Mouse (Mus musculus) cerebellum, adult 2 months (tissue): ENCODE data around the gene Rarb. TPM values are rescaled to one million over a fixed set of nuclear protein-coding genes. Genes with fewer than 3 reads are reported as not detected.

Source experiments
- DNase-seq, 2 experiments: peaks; one replicate each; pipeline ENCODE4 v3.0.0; 2021
- H3K27ac ChIP-seq: fragments of 200-500 bp; 2 replicates; pipeline ENCODE4 v1.5.1; 2012; ENCODE audit warnings: low read length, control low read depth, inconsistent platforms; ENCODE audit not compliant: insufficient read depth
- H3K27me3 ChIP-seq: fragments of 200-500 bp; 2 replicates; pipeline ENCODE4 v1.6.1; 2012; ENCODE audit warnings: inconsistent platforms, mild to moderate bottlenecking, low read length, moderate library complexity; ENCODE audit not compliant: control insufficient read depth, insufficient read depth
- H3K4me1 ChIP-seq: fragments of 200-500 bp; 2 replicates; pipeline ENCODE4 v1.6.1; 2011; ENCODE audit warnings: low read length; ENCODE audit not compliant: control insufficient read depth, insufficient read depth
- H3K4me3 ChIP-seq: fragments of 200-500 bp; replicated peaks from 2 replicates; pipeline ENCODE3; 2011; ENCODE audit warnings: mild to moderate bottlenecking, low read depth, low read length, control low read depth; ENCODE audit not compliant: insufficient read depth
- CTCF ChIP-seq: fragments of 200-500 bp; IDR thresholded peaks from 2 replicates; pipeline ENCODE4 v1.5.1; 2011; ENCODE audit warnings: low read depth, mild to moderate bottlenecking, control low read depth, low read length, moderate library complexity, borderline replicate concordance; ENCODE audit not compliant: insufficient read depth
- POLR2A ChIP-seq: fragments of 200-500 bp; IDR thresholded peaks from 2 replicates; pipeline ENCODE4 v1.6.1; 2011; ENCODE audit warnings: low read length, control low read depth, borderline replicate concordance; ENCODE audit not compliant: insufficient read depth
- WGBS: fragments of 180-500 bp; shearing (Covaris S2); methylation state at CpG from one replicate; pipeline ENCODE4 v1.1.7; 2018; 5-methylcytosine and 5-hydroxymethylcytosine counted together
- polyA plus RNA-seq: library from polyadenylated mRNA; depleted of rRNA; stranded (reverse); fragments of >200 nt; gene quantifications from 2 replicates; pipeline ENCODE4 v1.2.3, GENCODE M21; 2012

The Rarb gene
- polyA plus RNA-seq, 1 experiment, result 7.5 TPM

DNA sequence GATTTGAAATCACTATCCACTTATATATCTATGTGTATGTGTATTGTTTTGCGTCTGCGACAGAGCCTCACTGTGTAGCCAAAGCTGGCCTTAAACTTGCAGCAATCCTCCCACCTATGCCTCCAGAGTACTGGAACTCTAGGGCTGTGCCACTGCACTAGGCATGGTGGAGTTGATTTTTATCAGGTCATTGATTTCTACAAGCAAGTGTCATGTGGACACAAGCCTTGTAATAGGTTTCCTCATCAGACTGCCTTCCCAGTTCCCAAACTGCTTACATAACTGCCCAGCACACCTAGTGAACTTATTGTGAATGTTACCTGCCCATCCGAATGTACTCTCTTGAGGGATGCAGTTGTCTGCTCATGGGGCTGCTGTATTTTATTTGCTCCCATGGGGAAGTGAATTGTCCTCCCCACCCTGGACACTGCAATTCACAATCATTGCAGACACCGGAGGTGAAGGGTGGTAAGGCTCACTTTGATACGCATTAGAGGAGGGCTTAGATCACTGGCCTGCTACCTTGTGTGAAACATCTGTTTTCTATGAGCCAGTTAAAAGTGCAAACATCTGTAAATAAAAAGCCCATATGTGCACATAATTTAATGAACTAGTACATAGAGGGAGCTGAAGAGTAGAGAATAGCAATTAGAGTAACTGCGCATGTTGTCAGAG lies 257.3 kb downstream of the Rarb start:
- DNase-seq, result no peak
- 98% methylated on average over 6 of the region's 6 CpGs for WGBS
- Histone ChIP-seq H3K27me3 (no peaks in the 10 kb centered on the region), H3K4me1 (no peaks in the 10 kb centered on the region; the same call in 1 of the 2 replicates), H3K4me3 (no peak overlapping the region), H3K27ac (no peak overlapping the region)
- TF ChIP-seq POLR2A, result no peak
- TF ChIP-seq CTCF, result no peak

DNA sequence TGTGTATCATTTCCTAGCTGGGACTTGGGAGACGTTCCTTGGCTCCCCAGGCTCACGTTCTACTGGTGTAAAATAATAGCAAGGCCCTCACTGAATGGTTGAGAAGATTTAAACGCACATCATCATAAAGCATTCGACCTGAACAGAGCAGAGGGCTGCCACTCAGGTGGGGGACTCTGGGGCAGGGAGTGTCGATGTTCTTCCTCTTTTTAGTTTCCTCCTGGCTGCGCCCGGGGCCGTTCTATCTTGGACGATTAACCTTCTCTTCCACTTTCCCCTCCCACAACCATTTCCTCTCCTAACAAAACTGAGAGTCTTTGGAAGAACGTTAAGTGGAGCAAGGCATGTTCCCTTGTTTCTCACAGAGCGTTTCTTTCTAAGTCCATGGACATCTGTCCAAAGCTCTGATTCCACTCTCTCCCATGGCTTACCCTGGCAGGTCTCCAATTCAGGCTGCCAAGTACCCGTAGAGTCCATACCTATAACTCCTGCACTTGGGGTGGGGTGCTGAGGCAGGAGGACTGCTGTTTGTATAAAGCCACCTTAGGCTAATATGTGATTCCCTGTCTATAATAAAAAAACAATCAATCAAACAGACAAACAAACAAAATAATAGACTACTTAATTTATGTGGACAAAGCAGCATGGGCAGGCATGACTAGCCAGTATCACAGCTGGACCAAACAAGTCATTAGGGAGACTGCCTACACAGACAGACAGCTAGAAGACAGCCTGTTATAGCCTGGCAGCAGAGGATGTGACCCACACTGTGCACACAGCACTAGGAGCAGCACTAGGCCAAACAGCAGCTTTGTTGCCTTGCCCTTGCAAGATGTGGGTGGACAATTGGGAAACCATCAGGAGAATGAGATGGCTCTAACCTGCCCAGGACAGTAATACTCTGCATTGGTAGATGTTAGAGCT lies 259.4 kb downstream of the Rarb start:
- no peaks in the 10 kb centered on the region for H3K27me3 ChIP-seq
- 42% methylated on average over 12 of the region's 12 CpGs for WGBS
- H3K27ac ChIP-seq, result no peak overlapping the region
- no peaks in the 10 kb centered on the region; the same call in 1 of the 2 replicates for H3K4me1 ChIP-seq
- no peak overlapping the region for H3K4me3 ChIP-seq
- DNase-seq, result peak in 1 of 2 experiments; percentile 29
- no peak for TF ChIP-seq POLR2A
- no peak for TF ChIP-seq CTCF

DNA sequence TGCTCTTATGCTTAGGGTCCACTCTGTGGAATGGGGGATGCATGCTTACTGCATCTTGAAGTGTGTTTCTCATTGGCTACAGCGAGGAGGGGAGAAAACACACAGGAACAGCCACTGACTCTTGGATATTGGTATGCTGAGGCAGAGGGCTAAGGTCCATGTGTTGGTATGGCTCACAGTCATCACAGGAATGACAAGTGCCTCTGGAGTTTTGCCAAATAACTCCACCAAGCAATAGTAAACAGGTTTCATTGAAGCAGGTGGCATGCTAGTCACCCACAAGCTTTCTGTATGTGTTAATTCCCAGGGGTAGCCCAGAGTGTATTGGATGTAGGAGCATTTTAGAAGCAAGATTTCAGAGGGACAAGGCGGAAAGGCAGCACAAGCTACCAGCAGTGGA lies 260.9 kb downstream of the Rarb start:
- no peaks in the 10 kb centered on the region for H3K27me3 ChIP-seq
- WGBS, result 97% methylated on average over 2 of the region's 2 CpGs
- no peaks in the 10 kb centered on the region; the same call in 1 of the 2 replicates for H3K4me1 ChIP-seq
- no peak for DNase-seq
- H3K4me3 ChIP-seq, result no peak overlapping the region
- no peak for TF ChIP-seq CTCF
- no peak for TF ChIP-seq POLR2A
- H3K27ac ChIP-seq, result no peak overlapping the region

DNA sequence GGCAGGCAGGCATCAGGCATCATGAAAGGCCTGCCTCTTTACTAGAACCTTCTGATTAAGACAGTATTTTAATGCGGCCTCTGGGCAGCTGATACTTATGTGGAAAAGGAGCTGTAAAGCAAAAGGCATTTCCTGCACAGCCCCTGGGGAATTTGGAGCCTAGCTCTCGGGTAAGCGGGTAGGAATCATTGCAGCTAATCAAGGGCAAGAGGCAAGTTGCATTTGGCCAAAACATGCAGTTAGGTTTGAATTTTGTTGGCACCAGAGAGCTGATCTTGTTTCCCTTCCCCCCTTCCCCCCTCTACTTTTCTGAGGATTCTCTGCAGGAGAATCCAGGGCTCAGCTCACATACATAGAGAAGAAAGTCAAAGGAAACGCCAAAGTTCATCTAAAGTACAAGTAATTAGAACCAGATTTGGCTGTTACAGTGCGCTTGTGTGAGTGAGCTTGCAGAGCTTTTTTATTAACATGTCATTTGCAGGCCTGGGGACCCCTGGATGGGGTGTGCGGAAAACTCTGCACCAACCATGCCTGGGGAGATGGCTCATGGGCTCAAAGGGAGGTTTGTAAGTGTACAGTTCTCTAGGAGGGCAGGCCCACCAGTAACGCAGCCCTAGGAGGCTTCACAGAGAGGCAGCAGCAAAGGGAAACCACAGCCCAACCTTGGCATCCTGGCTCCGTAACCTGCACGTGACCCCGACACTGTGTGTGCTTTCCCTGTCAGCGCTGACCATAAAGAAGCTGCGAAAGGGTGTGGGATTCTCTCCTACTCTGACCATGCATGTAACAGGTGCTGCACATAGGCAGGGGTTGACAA lies 264.1 kb downstream of the Rarb start:
- Histone ChIP-seq H3K4me1 (no peaks in the 10 kb centered on the region; the same call in 1 of the 2 replicates), H3K27ac (no peak overlapping the region), H3K27me3 (no peaks in the 10 kb centered on the region), H3K4me3 (no peak overlapping the region)
- 81% methylated on average over 12 of the region's 12 CpGs for WGBS
- TF ChIP-seq POLR2A, result no peak
- DNase-seq, result no peak

DNA sequence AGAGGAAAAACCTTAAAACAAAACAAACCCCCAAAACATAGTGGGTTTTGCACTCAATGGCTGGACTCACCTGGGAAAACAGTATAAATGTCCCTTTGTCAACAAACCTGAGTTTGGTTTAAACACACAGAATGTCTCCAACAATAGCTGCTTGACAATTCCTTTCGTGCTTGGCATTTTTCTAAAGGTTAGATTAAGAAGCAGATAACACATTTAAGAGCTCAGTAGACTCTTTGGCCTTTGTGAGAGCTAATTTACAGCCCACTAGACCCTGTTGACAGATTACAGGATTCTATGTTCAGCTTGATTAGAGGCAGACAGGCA lies 264.7 kb downstream of the Rarb start:
- 91% methylated on average over 1 of the region's 1 CpGs for WGBS
- TF ChIP-seq POLR2A (no peak), CTCF (no peak)

DNA sequence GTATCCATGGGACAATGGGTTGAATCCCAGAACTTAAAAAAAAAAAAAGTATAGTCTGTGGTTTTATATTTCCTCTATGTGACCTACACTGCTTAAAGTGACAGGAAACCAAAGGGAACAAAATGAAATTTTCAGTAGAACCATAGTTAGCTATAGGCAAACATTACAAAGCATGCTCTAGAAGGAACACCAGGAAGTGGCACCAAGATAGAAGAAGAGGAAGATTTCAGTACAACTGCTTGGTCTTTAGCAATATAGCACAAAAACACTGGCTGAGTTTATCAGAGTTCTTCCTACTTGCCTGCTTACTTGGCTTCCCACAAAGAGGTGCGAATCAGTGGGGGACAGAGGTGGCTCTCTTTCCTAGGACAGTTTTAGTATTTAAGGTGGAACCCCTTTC lies 266.7 kb downstream of the Rarb start:
- 88% methylated on average over 1 of the region's 1 CpGs for WGBS

More for the DNA sequence above, 264.7 kb downstream of the Rarb start:
- Histone ChIP-seq H3K4me1 (no peaks in the 10 kb centered on the region), H3K27me3 (no peaks in the 10 kb centered on the region), H3K4me3 (no peak overlapping the region), H3K27ac (no peak overlapping the region)
- no peak for DNase-seq

DNA sequence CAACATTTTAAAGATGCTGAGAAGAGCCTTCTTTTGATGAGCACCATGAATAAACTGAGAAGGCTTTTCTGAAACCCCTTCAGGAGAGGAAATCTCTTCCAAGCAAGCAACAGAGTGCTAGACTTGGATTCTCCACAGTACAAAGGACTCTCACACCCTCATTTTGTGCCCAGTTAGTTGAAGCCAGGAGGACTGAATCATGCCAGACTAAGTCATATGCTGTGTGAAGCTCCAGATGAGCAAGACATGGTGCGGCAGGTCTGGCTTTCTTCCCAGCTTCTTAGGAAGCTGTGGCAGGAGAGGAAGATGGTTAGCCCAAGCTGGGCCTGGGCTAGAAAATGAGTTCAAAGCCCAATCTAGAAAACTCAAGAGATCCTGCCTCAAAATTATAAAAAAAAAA lies 267.1 kb downstream of the Rarb start:
- Histone ChIP-seq H3K4me3 (no peak overlapping the region), H3K27ac (no peak overlapping the region), H3K27me3 (no peaks in the 10 kb centered on the region), H3K4me1 (peaks cover 7% of the 10 kb centered on the region)
- no peak for DNase-seq
- WGBS, result 51% methylated on average over 1 of the region's 1 CpGs
- no peak for TF ChIP-seq POLR2A
- TF ChIP-seq CTCF, result no peak

More for the DNA sequence above, 266.7 kb downstream of the Rarb start:
- Histone ChIP-seq H3K27ac (no peak overlapping the region), H3K4me3 (no peak overlapping the region), H3K27me3 (no peaks in the 10 kb centered on the region), H3K4me1 (peaks cover 7% of the 10 kb centered on the region)
- TF ChIP-seq POLR2A, result no peak
- TF ChIP-seq CTCF, result no peak
- no peak for DNase-seq

DNA sequence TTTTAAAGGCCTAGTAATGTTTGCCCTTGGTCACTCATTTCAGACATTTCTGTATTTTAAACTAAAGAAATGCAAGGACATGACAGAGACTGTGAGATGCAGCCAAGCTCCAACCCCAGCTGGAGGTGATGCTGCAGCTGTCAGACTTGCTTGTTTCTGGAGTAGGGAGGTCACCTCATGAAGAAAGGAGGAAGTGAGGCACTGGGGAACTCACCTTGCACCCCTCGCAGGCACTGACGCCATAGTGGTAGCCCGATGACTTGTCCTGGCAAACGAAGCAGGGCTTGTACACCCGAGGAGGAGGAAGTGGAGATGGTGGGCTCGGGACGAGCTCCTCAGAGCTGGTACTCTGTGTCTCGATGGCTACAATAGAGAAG lies 270.8 kb downstream of the Rarb start:
- Histone ChIP-seq H3K4me1 (peaks cover 7% of the 10 kb centered on the region), H3K27me3 (no peaks in the 10 kb centered on the region), H3K27ac (no peak overlapping the region), H3K4me3 (no peak overlapping the region)
- no peak for DNase-seq
- no peak for TF ChIP-seq POLR2A
- TF ChIP-seq CTCF, result no peak
- 79% methylated on average over 8 of the region's 8 CpGs for WGBS
